Mouse (Mus musculus) neutrophil, adult 65 days (primary cell): Measurements from ENCODE around the gene Gm8220. TPM values are rescaled to one million over a fixed set of nuclear protein-coding genes. Genes with fewer than 3 reads are reported as not detected.

Source experiments
- total RNA-seq: library from RNA; stranded (reverse); gene quantifications from 2 replicates; pipeline ENCODE4 v1.2.4, GENCODE M21; 2023

Gene Gm8220
- total RNA-seq: not detected in 2 replicates

DNA sequence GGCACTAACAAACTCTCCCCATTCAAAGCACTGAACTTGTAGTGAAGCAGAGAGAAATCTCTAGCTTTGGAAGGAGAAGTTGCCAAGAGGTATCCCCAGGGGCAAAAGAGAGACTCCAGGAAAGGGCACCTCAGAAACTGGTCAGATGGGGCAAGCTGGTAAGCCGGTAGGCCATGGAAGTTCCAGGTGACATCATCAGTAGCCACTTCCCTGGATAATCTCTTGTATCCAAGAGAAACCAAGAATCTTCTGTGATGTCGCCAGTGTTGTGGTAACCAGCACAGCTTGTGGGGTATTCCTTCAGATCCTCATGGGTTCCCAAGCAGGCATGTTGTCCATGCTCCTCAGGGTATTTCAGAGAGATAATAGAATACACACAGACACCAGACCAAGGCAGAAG lies at the start of gene Gm8220:
Gene Gm8220 (plus strand): TSS at position 301 of the 400 bp plus-strand sequence.

DNA sequence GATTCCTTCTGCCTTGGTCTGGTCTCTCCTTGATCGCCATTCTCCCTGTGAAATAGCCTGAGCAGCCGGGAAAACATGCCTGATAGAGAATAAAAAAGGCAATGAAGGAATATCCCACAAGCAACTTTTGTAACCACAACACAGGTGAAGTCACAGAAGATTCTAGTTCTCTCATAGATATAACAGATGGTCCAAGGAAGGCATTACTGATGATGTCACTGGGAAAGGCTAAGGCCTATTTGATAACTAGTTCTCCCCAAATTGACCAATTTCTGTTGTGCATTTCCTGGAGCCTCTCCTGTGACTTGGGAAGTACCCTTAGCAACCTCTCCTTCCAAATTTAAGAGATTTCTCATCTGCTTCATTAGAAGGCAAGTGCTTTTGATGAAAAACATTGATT lies 53.1 kb downstream of the Gm8220 start, which contains the start of gene Gm5930:
Gene Gm5930 (minus strand): TSS at position 101 of the 400 bp plus-strand sequence.

Other genes with a start within 250 kb of the Gm8220 start
- gene Ear2, start 182.9 kb upstream of the Gm8220 start, total RNA-seq: 61.7 and 110 TPM in 2 replicates
- not detected in 2 replicates for gene Gm3327, start 161.7 kb upstream of the Gm8220 start, total RNA-seq
- not detected in 2 replicates for gene Gm8212, start 87.9 kb upstream of the Gm8220 start, total RNA-seq
- gene 4930503E14Rik, start 72.3 kb upstream of the Gm8220 start, total RNA-seq: not detected in 2 replicates
- not detected in 2 replicates for gene Gm5930, start 53.0 kb downstream of the Gm8220 start, total RNA-seq
- gene Gm8229, start 79.8 kb downstream of the Gm8220 start, total RNA-seq: not detected in 2 replicates
- not detected in 2 replicates for gene Gm3371, start 125.1 kb downstream of the Gm8220 start, total RNA-seq
- not detected in 2 replicates for gene Gm8232, start 148.1 kb downstream of the Gm8220 start, total RNA-seq
- not detected in 2 replicates for gene BC061237, start 206.9 kb downstream of the Gm8220 start, total RNA-seq
- not detected in 2 replicates for gene Gm17093, start 232.7 kb downstream of the Gm8220 start, total RNA-seq